Mouse (Mus musculus) urinary bladder, postnatal 14 days (tissue): ENCODE results near the gene Gm13278.
"Not testable (repeated sequence)": the region's sequence is repeated elsewhere in the genome, so short reads cannot be mapped to it uniquely, and the experiment has no call there.

Experiments
- DNase-seq: peaks from one replicate; pipeline ENCODE4 v3.0.0; 2021; ENCODE audit warnings: low spot score

Gene Gm13278

GRCm38 (mm10) chr4:88793936-88794675, 2.8 kb downstream of the Gm13278 start, which contains the start of gene Gm13275:
TSS of gene Gm13275 (plus strand) at chr4:88794487.
- peak; percentile 57 for DNase-seq

GRCm38 (mm10) chr4:88797097-88797496, 5.7 kb downstream of the Gm13278 start, which contains the start of gene Gm13279:
TSS of gene Gm13279 (plus strand) at chr4:88797397.
- DNase-seq = not testable (repeated sequence)

GRCm38 (mm10) chr4:88799365-88799764, 8.0 kb downstream of the Gm13278 start, which contains the start of gene Gm13285:
TSS of gene Gm13285 (plus strand) at chr4:88799665.
- not testable (repeated sequence) for DNase-seq

DNA sequence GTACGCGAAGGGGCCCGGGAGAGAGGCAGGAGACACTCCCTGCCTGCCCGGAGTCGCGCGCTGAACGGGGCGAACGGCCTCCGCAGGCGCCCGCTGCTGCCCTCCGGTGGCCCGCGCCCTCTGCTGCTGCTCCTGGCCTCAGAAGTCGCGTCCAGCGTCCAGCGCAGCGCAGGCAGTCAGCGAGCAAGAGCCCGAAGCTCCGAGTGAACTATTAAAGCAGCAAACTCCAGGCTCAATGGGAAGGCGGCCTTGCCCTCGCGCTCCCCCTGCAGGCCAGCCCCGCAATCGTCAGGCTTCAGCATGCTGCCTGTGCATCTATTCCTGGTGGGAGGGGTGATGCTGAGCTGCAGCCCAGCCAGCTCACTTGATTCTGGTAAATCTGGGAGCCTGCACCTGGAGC, 11.6 kb downstream of the Gm13278 start, which contains the start of gene Gm13287:
Gm13287 (plus strand) TSS at position 301 of the 400 bp plus-strand sequence.
- DNase-seq = not testable (repeated sequence)

- DNase-seq = not testable (repeated sequence)
Measured at GRCm38 (mm10) chr4:88805231-88805630, 13.9 kb downstream of the Gm13278 start, which contains the start of gene Gm13288. TSS of gene Gm13288 (plus strand) at chr4:88805531.

GRCm38 (mm10) chr4:88805761-88806160, 14.4 kb downstream of the Gm13278 start:
- peak; percentile 5 for DNase-seq

- DNase-seq = no peak
Measured at GRCm38 (mm10) chr4:88815928-88816327, 24.6 kb downstream of the Gm13278 start, which contains the start of gene Ifna7. TSS of gene Ifna7 (plus strand) at chr4:88816228.

GRCm38 (mm10) chr4:88819659-88820058, 28.3 kb downstream of the Gm13278 start, which contains the start of gene Ifna11:
TSS of gene Ifna11 (plus strand) at chr4:88819959.
- no peak for DNase-seq

- peak; percentile 8 for DNase-seq
Measured at GRCm38 (mm10) chr4:88822995-88823394, 31.6 kb downstream of the Gm13278 start.

- not testable (repeated sequence) for DNase-seq
Measured at GRCm38 (mm10) chr4:88827116-88827515, 35.8 kb downstream of the Gm13278 start, which contains the start of gene Ifna6. TSS of gene Ifna6 (plus strand) at chr4:88827416.

DNA sequence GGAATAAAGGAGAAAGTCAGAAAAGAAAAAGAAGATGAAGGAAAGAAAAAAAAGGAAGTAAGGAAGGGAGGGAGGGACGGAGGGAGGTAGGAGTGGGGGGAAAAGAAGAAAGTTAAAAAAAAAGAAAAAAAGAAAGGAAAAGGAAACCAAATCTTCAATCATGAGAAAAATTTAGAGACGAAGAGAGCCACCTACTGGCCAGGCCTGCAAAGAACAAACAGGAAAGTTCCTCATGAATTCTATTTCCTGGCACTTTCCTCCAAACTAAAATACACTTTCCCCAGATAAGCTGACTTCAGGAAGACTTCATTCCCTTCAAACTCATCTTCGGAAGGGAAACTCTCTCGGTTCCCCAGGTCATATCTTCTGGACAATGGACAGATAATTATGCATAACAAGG, 39.2 kb downstream of the Gm13278 start:
- DNase-seq = peak; percentile 16

DNA sequence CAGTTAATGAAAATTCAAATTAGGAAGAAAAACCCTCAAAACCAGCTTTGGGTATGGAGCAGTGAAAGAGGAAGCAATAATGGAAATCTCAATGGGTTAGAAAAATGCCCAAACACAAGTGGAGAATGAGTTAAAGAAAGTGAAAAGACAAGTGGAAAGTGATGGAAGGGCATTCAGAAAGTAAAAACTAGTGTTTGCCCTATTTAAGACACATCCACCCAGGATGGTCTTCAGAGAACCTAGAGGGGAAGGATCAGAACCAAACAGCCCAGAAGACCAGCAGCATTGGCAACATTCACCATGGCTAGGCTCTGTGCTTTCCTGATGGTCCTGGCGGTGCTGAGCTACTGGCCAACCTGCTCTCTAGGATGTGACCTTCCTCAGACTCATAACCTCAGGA, 43.9 kb downstream of the Gm13278 start, which contains the start of gene Ifna5:
Ifna5 (plus strand) TSS at position 301 of the 400 bp plus-strand sequence.
- DNase-seq = not testable (repeated sequence)

GRCm38 (mm10) chr4:88838828-88839227, 47.5 kb downstream of the Gm13278 start:
- no peak for DNase-seq

- DNase-seq = no peak
Measured at GRCm38 (mm10) chr4:88840058-88840457, 48.7 kb downstream of the Gm13278 start.

DNA sequence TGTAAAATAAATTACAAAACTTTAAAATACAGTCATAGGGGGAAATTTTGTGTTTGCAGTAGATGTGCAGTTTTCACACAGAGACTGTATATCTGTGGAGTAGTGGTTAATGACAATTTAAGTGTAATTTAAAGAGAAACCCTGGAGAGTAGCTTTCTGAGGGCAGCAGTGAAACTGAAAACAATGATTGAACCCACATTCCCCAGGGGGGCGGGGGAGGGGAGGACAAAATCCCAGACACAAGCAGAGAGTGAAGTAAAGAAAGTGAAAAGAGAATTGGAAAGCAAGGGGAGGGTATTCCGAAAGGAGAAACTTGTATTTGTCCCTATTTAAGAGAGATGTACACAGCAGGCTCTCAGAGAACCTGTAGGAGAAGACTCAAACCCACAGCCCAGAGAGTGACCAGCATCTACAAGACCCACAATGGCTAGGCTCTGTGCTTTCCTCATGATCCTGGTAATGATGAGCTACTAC, 50.1 kb downstream of the Gm13278 start, which contains the start of gene Ifna4:
Ifna4 (plus strand) TSS at position 424 of the 474 bp plus-strand sequence.
- DNase-seq = no peak
